Mouse (Mus musculus) urinary bladder, postnatal 4 days (tissue): Measurements from ENCODE around the gene St3gal3.

Experiments used
- DNase-seq, 2 experiments: peaks; one replicate each; pipeline ENCODE4 v3.0.0; 2021 to 2022; ENCODE audit warnings: low spot score in 2 of 2

St3gal3 gene

DNA sequence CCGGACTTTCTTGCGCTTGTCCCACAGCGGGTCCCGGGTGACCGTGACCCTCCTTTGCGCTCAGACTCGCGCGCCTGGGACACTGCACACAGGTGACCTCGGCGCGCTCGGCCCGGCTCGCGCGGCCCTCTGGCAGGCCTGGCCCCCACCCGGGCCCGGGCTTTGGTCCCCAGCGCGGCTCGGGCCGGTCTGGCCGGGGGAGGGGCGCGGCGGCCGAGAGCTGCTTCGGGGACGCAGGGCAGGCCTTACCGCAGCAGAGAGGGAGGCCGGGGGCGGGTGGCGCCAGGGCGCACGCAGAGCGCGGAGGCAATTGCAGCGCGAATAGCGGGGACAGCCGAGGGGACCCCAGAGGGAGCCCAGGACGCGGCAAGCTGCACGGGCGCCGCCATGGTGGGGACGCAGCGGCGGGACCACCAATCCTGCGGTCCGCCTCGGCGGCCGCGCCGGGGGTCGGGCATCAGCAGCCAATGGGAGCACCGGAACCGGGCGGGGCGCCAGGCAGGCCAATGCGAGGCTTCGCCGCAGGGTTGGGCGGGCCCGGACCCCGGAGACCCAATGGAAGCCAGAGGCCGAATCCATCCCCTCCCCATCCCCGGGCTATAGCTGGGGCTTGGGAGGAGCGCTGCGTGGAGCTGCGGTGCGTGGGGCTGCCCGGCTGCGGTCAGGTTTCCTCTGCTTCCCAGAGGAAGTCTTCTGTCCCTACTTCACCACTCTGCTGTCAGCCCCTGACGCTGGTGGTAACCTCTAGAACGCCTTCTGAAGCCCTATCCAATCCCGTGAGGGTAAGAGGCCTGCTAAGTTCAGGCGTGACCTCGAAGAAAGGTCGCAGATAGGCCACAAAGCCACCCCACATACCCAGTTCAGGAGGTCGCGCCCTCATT, at the start of gene St3gal3:
TSS of gene St3gal3 (minus strand) at position 430 of the 881 bp plus-strand sequence.
- peak; percentile 98 for DNase-seq

DNA sequence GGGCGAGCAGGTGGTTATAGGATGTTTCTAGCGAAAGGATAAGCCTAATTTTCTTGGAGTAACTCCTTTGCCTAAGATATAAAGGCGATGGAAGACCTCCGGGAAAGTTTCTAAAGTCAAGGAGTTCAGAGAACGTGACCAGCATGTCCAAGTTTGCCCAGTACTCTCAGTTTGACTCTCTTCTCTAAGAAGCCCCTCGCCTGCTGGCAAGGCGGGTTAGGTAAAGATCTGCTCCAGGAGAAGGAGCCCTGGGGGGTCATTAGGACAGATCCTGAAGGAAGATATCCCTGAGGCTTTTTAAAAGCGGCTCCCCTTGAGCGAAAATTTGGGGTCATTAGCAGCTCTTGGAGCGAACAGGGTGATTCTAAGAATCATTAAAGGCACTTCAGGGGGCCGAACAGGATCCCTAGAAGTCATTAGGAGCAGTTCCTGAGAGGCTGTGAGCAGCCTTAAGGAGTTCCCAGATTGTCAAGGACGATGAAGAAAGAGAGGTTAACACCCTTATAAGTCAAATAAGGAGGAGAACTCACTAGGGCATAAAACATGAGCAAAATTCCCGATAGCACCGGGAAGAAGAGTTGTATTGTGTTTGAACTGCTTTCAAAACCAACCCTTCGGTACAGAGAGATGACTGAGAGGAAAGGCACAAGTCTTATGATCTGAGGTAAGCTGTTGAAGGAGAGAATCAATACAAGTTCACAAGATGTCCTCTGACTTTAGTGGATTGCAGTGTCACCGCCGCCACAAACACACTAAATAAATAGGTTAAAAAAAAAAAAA, 45.8 kb upstream of the St3gal3 start:
- DNase-seq, result no peak

DNA sequence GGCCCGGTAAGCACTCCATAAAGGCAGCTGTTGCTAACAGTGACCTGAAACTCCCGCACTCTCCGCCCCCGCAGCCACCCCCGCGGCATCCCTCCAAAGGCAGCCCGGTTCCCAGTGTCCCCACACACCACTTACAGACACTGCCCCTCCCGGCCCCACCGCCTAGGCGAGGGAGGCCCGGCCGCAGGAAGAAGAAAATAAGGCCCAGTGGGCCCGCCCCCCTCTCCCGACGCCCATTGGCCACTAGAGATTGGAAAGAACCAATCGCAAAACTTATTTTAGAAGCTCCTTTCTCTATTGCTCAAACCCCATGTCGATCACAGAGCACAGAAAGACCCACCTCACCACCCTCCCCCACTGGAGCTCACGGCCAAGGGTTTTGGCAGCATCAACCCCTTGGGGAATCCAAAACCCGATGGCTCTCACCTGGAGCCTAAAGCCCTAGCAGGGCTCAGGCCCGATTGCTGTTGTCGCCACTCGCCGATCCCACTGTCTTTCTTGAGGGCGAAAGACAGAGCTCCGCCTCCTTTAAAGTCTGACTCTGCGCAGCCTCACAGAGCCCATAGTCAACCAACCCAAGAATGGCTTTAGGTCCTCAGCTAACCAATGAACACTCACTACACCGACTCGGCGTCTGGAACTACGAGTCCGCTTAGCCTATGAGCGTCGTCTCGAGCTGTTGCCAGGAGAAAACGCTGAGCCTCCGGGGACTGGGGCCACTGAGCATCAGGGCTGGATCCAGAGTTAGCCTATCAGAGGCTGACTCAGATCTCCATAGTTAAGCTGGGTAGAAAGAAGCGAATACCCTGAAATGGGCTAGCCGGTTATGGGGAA, 45.0 kb upstream of the St3gal3 start, which contains the start of gene Kdm4a:
TSS of gene Kdm4a (minus strand) at position 577 of the 834 bp plus-strand sequence.
- DNase-seq, result peak; percentile 88

DNA sequence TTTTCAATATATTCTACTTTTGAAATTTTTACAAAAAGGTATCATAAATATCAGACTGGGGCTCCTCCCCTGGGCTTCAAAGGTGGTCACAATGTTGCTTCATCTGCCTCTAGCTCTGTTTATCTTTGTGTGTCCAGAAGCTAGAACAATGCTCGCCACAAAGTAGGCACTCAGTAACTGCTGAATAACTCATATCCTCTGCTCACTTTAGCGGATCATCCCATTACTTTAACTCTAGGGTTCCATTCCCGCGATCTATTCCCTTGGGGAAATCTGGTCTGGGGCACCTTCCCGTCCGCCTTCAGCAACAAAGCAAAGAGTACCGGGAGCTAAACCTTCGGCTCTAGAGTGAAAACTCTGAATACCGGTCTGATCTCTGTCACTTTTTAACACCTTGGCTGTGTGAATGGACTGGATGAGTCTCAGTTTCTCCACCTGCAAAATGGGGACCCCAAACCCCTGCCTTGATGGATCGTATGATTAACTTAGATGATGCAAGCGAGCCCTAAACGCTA, 44.3 kb upstream of the St3gal3 start:
- no peak for DNase-seq

DNA sequence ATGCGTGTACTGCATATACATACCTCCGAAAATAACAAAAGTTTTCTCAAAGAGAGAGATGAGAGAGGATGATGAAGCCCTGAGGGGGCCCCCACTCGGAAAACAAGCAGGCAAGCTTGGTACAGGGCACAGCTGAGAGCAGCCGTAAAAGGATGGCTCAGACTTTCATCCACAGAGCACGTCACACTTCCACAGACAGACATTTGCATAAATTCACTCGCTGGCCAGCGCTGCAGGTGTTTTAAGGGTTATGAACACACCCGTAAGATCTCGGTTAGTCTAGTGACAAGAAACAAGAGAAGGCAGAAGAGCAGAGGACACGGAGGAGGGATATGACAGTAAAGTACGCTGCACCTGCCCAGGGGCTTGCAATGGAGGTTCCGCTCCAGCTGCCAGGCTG, 37.7 kb upstream of the St3gal3 start:
- no peak for DNase-seq

DNA sequence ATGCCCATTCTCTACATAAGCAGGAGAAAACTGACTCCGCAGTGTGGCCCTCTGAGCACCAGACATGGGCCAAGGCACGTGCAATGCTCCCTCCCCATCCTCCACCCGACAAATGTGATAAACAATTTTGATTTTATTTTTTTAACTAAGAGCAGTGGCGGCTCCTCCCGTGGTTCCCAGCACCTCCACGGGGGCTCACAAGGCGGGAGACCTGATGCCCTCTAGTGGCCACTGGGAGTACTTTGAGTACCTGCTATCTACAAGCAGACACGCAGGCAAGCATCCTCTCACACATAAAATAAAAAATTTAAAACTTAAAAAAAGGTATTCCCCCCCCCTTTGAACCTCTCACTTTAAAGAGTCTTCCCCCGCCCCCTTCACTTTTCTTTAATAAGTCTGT, 36.3 kb upstream of the St3gal3 start:
- no peak for DNase-seq

DNA sequence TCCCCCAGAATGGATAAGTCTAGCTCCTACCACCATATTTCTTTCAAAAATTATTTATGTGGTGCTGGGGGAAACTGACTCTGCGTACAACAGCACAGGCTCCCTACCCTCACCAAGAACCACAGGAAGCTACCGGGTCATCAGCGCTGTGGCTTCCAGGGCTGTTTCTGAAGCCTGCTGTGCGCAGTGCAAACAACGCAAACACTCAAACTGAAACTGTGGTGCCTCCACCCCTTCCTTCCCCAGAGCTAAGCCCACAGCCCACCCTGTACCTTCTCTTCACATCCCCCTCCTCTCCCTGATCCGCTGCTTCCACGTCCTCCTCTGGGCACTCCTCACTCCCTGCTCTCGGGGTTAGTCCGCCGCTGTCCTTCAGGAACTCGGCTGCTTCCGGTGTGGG, 27.4 kb upstream of the St3gal3 start:
- no peak for DNase-seq

DNA sequence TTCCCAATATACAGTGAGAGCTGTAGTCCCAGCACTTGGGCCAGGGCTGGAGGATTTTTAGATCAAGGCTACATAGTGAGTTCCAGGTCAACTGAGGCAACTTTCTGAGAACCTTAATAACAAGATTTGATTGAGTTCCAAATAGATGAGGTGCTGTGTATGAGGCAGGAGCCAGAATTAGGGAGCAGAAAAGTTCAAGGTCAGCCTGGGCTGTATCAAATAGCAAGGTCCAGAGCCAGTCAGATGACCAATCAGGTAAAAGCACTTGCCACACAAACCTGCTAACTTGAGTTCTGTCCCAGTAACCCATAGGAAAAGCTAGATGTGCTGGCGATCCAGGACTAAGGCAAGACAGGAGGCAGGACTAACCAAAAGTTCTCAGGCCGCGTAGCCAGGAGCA, 23.0 kb upstream of the St3gal3 start:
- DNase-seq, result no peak

DNA sequence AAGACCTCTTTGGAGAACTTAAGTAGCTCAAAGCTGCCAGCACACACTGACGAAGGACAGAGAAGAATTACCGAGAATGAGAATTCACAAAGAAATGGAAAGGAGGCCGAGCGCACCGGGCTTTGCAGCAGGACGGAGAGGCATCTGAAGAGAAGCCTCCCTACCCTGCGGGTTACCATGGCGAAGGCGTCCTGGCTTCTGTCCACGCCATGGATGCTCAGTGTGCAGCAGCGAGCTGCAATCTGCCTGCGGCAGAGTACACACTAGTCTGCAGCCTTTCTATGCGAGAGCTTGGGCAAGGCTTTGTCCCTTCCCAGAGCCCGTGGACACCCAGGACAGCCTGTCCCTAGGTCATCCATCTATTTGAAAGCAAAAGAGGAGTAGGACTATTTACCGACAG, 21.8 kb upstream of the St3gal3 start:
- no peak for DNase-seq

DNA sequence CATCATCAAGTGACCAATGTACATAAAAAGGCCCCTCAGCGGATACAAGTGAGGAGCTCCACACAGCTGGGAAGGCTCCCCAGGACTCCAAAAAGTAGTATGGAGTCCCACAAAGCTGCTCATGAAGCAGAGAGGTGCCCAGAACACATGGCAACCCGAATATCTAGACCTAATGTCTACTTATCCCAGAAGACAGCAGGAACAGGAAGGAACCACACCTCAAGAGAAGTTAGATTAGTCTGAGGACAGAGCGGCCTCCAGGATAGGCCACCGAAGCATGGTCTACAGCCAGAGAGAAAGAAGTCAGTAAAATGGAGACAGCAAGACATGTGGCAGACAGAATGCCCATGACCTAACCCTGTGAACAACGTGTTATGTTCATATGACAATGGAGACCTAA, 20.2 kb upstream of the St3gal3 start:
- no peak for DNase-seq

DNA sequence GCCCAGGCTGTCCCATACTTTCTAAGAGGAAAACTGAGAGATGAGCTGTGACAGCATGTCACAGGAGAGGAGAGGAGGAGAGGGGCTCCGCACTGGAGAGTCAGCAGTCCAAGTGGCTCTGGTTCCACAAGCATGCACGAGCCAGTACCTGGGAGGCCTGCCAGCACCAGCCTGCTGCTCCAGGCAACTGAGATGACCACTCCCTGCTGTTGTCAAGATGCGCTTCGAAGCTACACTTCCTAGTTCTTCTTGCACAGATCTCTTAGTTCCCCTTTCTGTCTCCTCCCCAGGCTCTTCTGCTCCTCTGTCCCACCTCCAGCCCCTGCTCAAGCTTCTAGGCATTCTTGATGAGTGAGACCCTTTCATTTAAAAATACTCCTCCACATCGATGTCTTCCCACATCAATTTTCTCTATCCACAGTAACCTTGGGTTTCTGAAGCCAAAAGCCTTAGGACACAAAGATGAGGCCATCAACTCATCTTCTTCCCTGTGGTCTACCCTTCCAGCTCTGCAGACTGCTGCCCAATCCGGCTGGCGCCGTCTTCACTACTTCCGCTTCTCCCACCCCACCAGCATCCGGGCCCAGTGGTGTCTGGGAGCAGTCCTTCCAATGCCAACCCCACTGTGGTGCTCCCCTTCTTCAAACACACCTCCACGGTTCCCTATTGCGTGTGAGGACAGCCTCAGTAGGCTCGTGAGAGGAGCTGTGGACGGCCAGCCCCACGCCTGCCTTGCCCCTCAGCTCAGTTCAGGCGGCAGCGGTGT, 17.5 kb upstream of the St3gal3 start:
- DNase-seq, result no peak

DNA sequence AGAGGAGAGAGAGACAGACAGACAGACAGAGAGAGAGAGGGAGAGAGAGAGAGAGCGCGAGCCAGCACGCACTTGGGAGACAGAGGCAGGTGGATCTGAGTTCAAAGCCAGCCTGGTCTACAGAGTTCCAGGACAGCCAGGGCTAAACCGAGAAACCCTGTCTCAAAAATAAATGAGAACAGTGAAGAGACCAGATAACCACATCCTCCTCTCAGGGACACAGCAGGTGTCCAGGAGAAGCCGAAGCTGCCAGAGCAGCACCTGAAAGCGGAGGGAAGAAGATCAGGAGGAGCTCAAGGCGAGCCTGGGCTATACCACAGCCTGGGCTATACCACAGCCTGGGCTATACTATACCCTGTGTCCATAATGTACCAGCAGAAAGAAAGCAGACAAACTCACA, 16.1 kb upstream of the St3gal3 start:
- DNase-seq, result no peak

DNA sequence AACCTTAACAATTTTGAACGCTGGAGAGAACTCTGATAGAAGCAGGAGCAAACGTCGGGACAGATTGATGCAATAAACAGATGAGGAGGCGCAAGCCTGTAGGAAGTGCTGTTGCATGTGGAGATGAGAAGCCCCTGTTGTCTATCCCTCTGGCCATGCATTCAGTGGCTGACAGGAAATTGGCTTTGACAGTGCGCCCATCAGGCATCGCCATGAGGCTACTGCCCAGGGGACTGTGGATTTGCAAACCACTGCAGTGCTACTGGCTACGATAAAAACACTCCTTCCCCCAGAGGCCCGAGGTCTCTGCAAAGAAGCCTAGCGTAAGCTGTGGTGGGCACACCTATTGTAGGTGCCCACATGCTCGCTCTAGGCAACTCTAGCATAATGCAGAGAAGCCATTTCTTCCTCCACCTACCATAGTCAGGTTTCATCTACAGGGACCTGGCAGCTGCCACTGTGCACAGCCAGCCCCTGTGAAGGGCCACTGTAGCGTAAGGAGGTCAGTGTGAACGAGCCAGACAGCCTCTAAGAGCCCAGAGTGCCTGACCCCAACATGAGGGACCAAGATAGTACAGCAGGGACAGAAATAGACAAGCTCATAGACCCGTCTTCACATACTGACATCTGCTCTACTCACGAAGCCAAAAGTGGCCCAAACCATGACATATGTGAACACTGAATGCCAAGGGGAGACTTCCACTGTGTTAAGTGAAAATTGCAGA, 15.4 kb upstream of the St3gal3 start:
- no peak for DNase-seq

DNA sequence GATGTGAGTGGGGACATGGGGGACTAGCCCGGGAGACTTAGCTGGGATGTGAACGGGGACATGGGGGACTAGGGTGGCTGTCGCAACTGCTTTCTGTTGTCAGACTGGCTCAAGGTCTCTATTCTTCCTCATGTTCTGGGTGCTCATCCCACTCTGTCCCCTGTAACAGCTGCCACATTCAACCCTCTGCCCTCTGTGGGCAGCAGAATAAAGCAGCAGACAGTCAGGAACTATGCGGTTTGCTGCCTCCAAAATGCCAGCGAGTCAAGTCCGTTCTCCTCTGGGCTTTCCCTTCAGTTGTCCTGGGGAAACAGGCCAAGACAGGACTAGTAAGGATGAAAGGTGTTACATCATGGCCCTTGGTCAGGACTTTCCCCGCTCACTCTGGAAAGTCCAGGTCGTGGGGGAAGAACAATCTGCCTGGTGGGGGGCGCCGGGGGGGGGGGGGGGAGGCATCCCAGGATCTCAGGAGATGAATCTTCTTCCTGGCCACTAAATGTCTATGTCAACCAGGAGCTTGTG, 14.4 kb upstream of the St3gal3 start:
- DNase-seq, result no peak

DNA sequence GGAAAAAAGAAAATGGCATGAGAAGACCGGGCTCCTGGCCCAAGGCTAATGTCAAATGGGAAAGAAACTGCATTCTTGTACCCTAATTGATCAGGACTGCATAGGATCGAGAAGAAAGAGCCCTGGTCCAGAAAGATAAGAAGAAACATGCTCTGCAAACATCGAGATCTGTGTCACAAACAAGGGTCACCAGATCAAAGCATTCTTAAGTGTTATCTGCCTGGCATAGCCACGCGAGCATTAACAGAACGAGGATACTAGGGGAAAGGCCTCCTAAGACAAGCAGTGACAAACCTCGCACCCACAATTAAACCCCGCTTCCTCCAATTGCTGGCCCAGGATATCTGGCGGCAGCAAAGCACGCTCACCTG, 13.6 kb upstream of the St3gal3 start:
- no peak for DNase-seq

DNA sequence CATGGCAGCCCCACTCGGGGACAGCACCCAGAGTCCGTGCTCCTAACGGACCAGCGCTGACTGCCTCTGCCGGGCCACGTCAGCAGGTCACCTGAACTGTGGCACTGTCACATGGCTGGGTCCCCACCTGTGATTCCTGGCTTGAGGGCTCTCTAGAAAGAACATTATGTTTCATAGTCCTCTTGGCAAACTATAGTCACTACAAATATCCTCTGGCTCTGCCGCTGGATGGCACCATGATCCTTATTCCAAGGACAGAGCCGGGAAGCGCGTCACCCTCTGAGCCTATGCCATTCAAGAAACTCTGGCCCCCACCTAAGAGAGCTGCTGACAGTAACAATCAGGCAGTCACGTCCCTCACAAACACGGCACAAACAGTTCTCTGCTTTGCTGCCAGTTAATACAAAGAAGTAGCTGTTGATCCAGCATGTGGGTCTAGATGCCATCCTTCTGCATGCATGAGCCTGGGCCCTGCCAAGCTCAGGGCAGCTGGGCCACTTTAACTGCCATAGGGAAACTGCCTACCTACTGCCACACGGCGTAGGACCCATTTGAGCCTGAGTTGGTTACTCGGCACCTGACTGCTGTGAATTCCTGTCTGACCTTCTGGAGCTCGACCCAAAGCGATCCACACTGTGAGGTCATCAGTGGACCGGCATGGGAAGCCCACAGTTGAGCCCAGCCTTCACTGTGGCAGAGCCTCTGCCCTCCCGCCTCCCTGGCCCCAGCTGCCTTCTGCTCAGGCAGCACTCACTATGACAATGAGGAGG, 13.0 kb upstream of the St3gal3 start:
- DNase-seq, result no peak

DNA sequence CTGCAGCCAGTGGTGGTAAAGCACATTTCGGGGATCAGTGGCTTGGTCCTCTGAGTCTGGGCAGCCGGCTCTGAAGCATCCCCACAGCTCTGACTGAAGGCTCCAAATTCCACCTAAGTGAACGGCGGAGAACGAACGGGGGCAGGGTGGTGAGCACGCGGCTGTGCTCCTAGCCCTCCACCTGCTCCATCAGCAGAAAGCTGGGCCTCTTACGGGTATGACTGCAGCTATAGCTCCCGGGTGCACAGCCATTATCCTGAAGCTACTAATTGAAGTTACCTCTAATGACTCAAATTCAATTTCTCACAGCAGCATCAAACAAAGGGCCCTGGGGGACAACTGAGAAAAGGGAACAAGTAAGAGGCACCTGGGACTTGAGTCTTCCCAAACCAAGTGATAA, 12.4 kb upstream of the St3gal3 start:
- DNase-seq, result no peak

DNA sequence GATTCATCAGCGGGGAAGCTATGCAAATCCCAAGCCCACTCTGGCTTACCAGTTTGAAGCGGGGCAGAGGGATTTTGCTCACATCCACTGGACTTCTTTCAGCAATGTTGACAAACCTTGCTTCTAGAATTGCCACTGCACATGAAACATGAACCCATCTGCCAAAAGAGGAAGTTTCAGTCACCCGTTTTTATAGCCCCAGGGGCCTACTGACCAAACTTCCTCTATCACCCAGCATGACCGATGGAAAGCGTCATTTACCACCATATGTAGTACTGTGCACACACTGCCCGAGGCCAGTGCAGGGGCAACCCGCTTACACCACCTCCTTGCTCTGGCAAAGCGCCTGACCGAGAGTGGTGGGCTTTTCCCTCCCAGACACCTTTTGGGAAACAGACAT, 9.6 kb upstream of the St3gal3 start:
- no peak for DNase-seq

DNA sequence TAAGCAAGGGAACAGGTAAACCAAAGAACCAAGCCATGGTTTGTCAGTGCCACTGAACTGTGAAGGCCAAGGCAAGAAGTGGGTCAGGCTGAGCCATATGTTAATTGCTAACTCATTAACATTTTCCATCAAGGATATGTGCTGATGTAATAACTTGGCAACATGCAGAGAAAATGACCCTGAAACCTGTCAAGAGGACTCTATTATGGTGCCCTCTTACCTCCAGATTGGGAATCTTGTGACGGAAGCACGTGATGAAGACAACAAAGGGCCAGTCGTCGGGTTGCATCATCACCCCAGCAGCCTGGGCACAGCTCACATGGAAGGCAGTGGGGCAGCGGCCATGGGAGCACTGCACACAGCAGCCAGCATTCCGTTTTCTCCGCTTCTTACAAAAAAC, 9.0 kb upstream of the St3gal3 start:
- DNase-seq, result no peak
